Comparison of ENCODE assay signal across 16 mouse cellular contexts in the genomic region with DNA sequence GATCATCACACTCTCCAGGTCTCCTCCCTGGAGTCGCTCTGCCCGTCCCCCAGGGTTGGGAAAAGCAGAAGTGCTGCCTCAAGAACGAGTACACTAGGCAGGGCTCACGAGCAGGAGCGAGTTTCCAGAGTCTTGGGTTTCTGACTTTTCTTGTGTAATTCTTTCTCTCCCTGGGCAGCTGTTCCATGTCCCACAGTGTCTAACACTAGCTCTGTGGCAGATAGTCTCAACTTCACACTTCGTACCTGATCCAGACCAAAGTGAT. TPM values are rescaled to one million over a fixed set of nuclear protein-coding genes. Genes with fewer than 3 reads are reported as not detected.
DNase-seq lines count a peak whose midpoint lies in the region; ATAC-seq and TF ChIP-seq lines count a peak whose summit lies in the region.
"Had no signal": no experiment of that assay in that cellular context is flagged by ENCODE, and none has a peak within 500 bp of the region (broad histone marks: within the 10 kb centered on the region; RNA-seq: fewer than 3 reads in every experiment).

No protein-coding gene starts in this region.

- no peak overlapping the region for H3K9ac ChIP-seq in heart, postnatal 0 days (replicated peaks; ENCODE audit: low read depth, low read length)
- peak overlapping the region; percentile 17; the same call in 1 of the 2 replicates for H3K9ac ChIP-seq in MEL (ENCODE audit: control insufficient read depth, low read depth, low read length, poor library complexity, severe bottlenecking)
- no peak overlapping the region for H3K9ac ChIP-seq in limb, embryonic 14.5 days (ENCODE audit: low read depth, low read length, severe bottlenecking)
- no peak overlapping the region for H3K9ac ChIP-seq in liver, embryonic 12.5 days
- H3K9ac ChIP-seq: hindbrain, embryonic 13.5 days; midbrain, embryonic 15.5 days had no signal

- no peak for ATAC-seq in heart, postnatal 0 days (ENCODE audit: insufficient read depth, low read depth)
- ATAC-seq in granulocyte monocyte progenitor cell, adult 5-6 weeks (replicated peaks; ENCODE audit: poor library complexity, severe bottlenecking) = peak; percentile 87
- no peak for ATAC-seq in limb, embryonic 14.5 days (ENCODE audit: low FRiP score, low read depth)
- no peak for ATAC-seq in liver, embryonic 12.5 days
- ATAC-seq: forebrain, embryonic 16.5 days; midbrain, embryonic 15.5 days had no signal

- peak overlapping the region; percentile 0; the same call in 1 of the 2 replicates for H3K27ac ChIP-seq in heart, postnatal 0 days (ENCODE audit: low read depth)
- H3K27ac ChIP-seq in MEL (ENCODE audit: control insufficient read depth, low read depth, low read length) = no peak overlapping the region
- H3K27ac ChIP-seq in limb, embryonic 14.5 days (replicated peaks; ENCODE audit: low read depth, low read length) = peak overlapping the region; percentile 28; the same call in 1 of the 2 replicates
- H3K27ac ChIP-seq in liver, embryonic 12.5 days = no peak overlapping the region
- H3K27ac ChIP-seq in layer of hippocampus, adult 2 months = no peak overlapping the region
- H3K27ac ChIP-seq: hindbrain, embryonic 13.5 days; midbrain, embryonic 15.5 days had no signal

- no peak for TF ChIP-seq EP300 in heart, postnatal 0 days (IDR thresholded peaks at IDR 0.05; ENCODE audit: low read depth)
- no peak for TF ChIP-seq EP300 in MEL (IDR thresholded peaks at IDR 0.05; ENCODE audit: low read depth in 1 of 2, low read length in 2 of 2)

- H3K27me3 ChIP-seq in heart, postnatal 0 days (ENCODE audit: control insufficient read depth, insufficient read depth, low read length) = no peaks in the 10 kb centered on the region
- H3K27me3 ChIP-seq in MEL (ENCODE audit: control insufficient read depth in 1 of 2, insufficient read depth in 2 of 2, low read length in 2 of 2) = peaks cover 2 to 5% of the 10 kb centered on the region in 2 experiments; a peak in 3 of 4 replicates
- no peaks in the 10 kb centered on the region for H3K27me3 ChIP-seq in limb, embryonic 14.5 days (ENCODE audit: control insufficient read depth, insufficient read depth, low read length)
- H3K27me3 ChIP-seq in liver, embryonic 12.5 days (replicated peaks) = 0 out of 2 replicates have a peak, but pooled peaks cover 7% of the 10 kb centered on the region
- H3K27me3 ChIP-seq: midbrain, embryonic 15.5 days had no signal

- WGBS in heart, postnatal 0 days = 43% methylated on average over 6 of the region's 6 CpGs
- 27% methylated on average over 6 of the region's 6 CpGs for WGBS in limb, embryonic 14.5 days
- 23% methylated on average over 6 of the region's 6 CpGs for WGBS in liver, embryonic 12.5 days (ENCODE audit: insufficient replicate concordance)

- H3K4me2 ChIP-seq in heart, postnatal 0 days (ENCODE audit: low read depth, low read length) = no peak overlapping the region
- no peak overlapping the region for H3K4me2 ChIP-seq in limb, embryonic 14.5 days (replicated peaks; ENCODE audit: low read depth, low read length, severe bottlenecking)
- no peak overlapping the region for H3K4me2 ChIP-seq in liver, embryonic 12.5 days
- H3K4me2 ChIP-seq: hindbrain, embryonic 13.5 days; midbrain, embryonic 15.5 days had no signal

- 0 out of 2 replicates have a peak, but pooled peaks cover 10% of the 10 kb centered on the region for H3K4me1 ChIP-seq in heart, postnatal 0 days (ENCODE audit: control insufficient read depth, insufficient read depth)
- H3K4me1 ChIP-seq in MEL (ENCODE audit: control insufficient read depth in 1 of 2, insufficient read depth in 2 of 2, low read length in 2 of 2) = peaks cover 0 to 4% of the 10 kb centered on the region in 2 experiments; a peak in 2 of 4 replicates
- H3K4me1 ChIP-seq in limb, embryonic 14.5 days (ENCODE audit: control insufficient read depth, insufficient read depth, low read length) = peaks cover 5% of the 10 kb centered on the region; the same call in 1 of the 2 replicates
- H3K4me1 ChIP-seq in liver, embryonic 12.5 days = no peaks in the 10 kb centered on the region
- H3K4me1 ChIP-seq: midbrain, embryonic 15.5 days had no signal

- no peaks in the 10 kb centered on the region for H3K9me3 ChIP-seq in heart, postnatal 0 days (replicated peaks; ENCODE audit: control insufficient read depth, low read length)
- H3K9me3 ChIP-seq in MEL (replicated peaks; ENCODE audit: insufficient read depth, low read length) = no peaks in the 10 kb centered on the region
- no peaks in the 10 kb centered on the region for H3K9me3 ChIP-seq in limb, embryonic 14.5 days (ENCODE audit: control insufficient read depth, low read length)
- H3K9me3 ChIP-seq in liver, embryonic 12.5 days (replicated peaks) = no peaks in the 10 kb centered on the region
- H3K9me3 ChIP-seq: hindbrain, embryonic 13.5 days; midbrain, embryonic 15.5 days had no signal

- no peaks in the 10 kb centered on the region for H3K79me2 ChIP-seq in MEL (ENCODE audit: control insufficient read depth, insufficient read depth, low read length, poor library complexity)

- TF ChIP-seq POLR2A in MEL (IDR thresholded peaks at IDR 0.05; ENCODE audit: control insufficient read depth in 1 of 2, insufficient read depth in 1 of 2, low read depth in 1 of 2, low read length in 2 of 2, poor library complexity in 1 of 2) = no peak
- TF ChIP-seq POLR2A in limb, embryonic 14.5 days (IDR thresholded peaks at IDR 0.05; ENCODE audit: borderline replicate concordance, extremely low read depth, insufficient read depth, insufficient read length) = no peak

- no peak for DNase-seq in heart, postnatal 0 days (ENCODE audit: low spot score)
- no peak for DNase-seq in heart, postnatal 4 days
- peak; percentile 43 for DNase-seq in MEL (ENCODE audit: low read depth, low spot score)
- DNase-seq in limb, embryonic 14.5 days (ENCODE audit: low spot score) = no peak
- DNase-seq in cerebellum, adult 18-20 months = no peak
- no peak for DNase-seq in layer of hippocampus, adult 2 months (ENCODE audit: low spot score in 2 of 2)
- DNase-seq: cerebellum, adult 11 months; kidney, adult 2 months; layer of hippocampus, postnatal 36 days; liver; right cerebral cortex, postnatal 14 days had no signal

- no peak for TF ChIP-seq CTCF in heart, postnatal 0 days (IDR thresholded peaks at IDR 0.05; ENCODE audit: low read depth)
- no peak for TF ChIP-seq CTCF in MEL (IDR thresholded peaks at IDR 0.05 in 2 of 3, conservative IDR thresholded peaks at IDR 0.05 in 1 of 3; ENCODE audit: control insufficient read depth in 1 of 3, insufficient read depth in 1 of 3, low read depth in 2 of 3, low read length in 3 of 3, poor library complexity in 1 of 3, severe bottlenecking in 1 of 3)
- TF ChIP-seq CTCF in layer of hippocampus, adult 2 months (conservative IDR thresholded peaks at IDR 0.05) = no peak

- H3K36me3 ChIP-seq in heart, postnatal 0 days (replicated peaks; ENCODE audit: control insufficient read depth, insufficient read depth, low read length) = no peaks in the 10 kb centered on the region
- H3K36me3 ChIP-seq in MEL (ENCODE audit: control insufficient read depth in 1 of 2, insufficient read depth in 2 of 2, low read length in 2 of 2) = peaks cover 0 to 2% of the 10 kb centered on the region in 2 experiments; a peak in 1 of 4 replicates
- no peaks in the 10 kb centered on the region for H3K36me3 ChIP-seq in limb, embryonic 14.5 days (ENCODE audit: control insufficient read depth, insufficient read depth, low read length)
- H3K36me3 ChIP-seq in liver, embryonic 12.5 days = no peaks in the 10 kb centered on the region
- H3K36me3 ChIP-seq: midbrain, embryonic 15.5 days had no signal

- no peak for TF ChIP-seq RAD21 in MEL (IDR thresholded peaks at IDR 0.05; ENCODE audit: low read depth, low read length)

- no peak overlapping the region for H3K4me3 ChIP-seq in heart, postnatal 0 days (ENCODE audit: low read depth, low read length)
- peak overlapping the region in 1 of 2 experiments; percentile 35; a peak in 2 of 4 replicates for H3K4me3 ChIP-seq in MEL (ENCODE audit: control insufficient read depth in 1 of 2, insufficient read depth in 1 of 2, low read depth in 2 of 2, low read length in 2 of 2)
- H3K4me3 ChIP-seq in limb, embryonic 14.5 days (replicated peaks; ENCODE audit: low read length) = no peak overlapping the region
- no peak overlapping the region for H3K4me3 ChIP-seq in liver, embryonic 12.5 days
- H3K4me3 ChIP-seq in layer of hippocampus, adult 2 months = no peak overlapping the region
- H3K4me3 ChIP-seq: hindbrain, embryonic 13.5 days; midbrain, embryonic 15.5 days had no signal

RNA-seq across cellular contexts. Expression of gene Actg2, which starts 0.7 kb away (rescaled TPM):
- 15.0 and 831 TPM in 2 replicates for total RNA-seq in heart, postnatal 0 days (2014; rRNA removed; ENCODE audit: low replicate concordance)
- 7.0 and 9.9 TPM in 2 replicates for polyA plus RNA-seq in heart, postnatal 0 days (2015; fragmentation: Nextera tagmentation; extraction: Ambion mirVana)
- 10 to 100 TPM; 10.4 to 13.7 TPM for total RNA-seq in heart, postnatal 4 days (2021)
- total RNA-seq in MEL (2012; rRNA removed) = 0.27 TPM in 1 of 2 replicates, not detected in the other
- under 1 TPM in 1 of 2 experiments, not detected in 1; 0.07 TPM for polyA plus RNA-seq in MEL (2012; ENCODE audit: insufficient read depth in 1 of 2, insufficient read length in 2 of 2, low read depth in 1 of 2, low replicate concordance in 2 of 2, missing spikeins in 1 of 2)
- total RNA-seq in granulocyte monocyte progenitor cell, adult 5-6 weeks (2014; fragmentation: Nextera tagmentation) = not detected in 2 replicates
- not detected in 2 replicates for total RNA-seq in granulocyte monocyte progenitor cell, adult 5-6 weeks (2017)
- 5.1 and 5.3 TPM in 2 replicates for polyA plus RNA-seq in limb, embryonic 14.5 days (2012; rRNA removed)
- 5.5 and 5.6 TPM in 2 replicates for polyA plus RNA-seq in limb, embryonic 14.5 days (2014; fragmentation: Nextera tagmentation; extraction: Ambion mirVana)
- 5.7 and 6.7 TPM in 2 replicates for polyA plus RNA-seq in liver, embryonic 12.5 days (2016; fragmentation: Nextera tagmentation; extraction: Ambion mirVana)
- total RNA-seq in layer of hippocampus, adult 2 months (2021) = not detected
- total RNA-seq: layer of hippocampus, postnatal 36 days had no signal

RNA-seq across cellular contexts. Expression of gene Dguok, which starts 30.0 kb away (rescaled TPM):
- 21.4 and 25.2 TPM in 2 replicates for total RNA-seq in heart, postnatal 0 days (2014; rRNA removed; ENCODE audit: low replicate concordance)
- polyA plus RNA-seq in heart, postnatal 0 days (2015; fragmentation: Nextera tagmentation; extraction: Ambion mirVana) = 51.7 and 58.4 TPM in 2 replicates
- 10 to 100 TPM; 24.4 to 25.6 TPM for total RNA-seq in heart, postnatal 4 days (2021)
- 12.6 and 13.4 TPM in 2 replicates for total RNA-seq in MEL (2012; rRNA removed)
- 10 to 100 TPM in 1 of 2 experiments, not detected in 1; 21.0 TPM for polyA plus RNA-seq in MEL (2012; ENCODE audit: insufficient read depth in 1 of 2, insufficient read length in 2 of 2, low read depth in 1 of 2, low replicate concordance in 2 of 2, missing spikeins in 1 of 2)
- 28.1 and 49.2 TPM in 2 replicates for total RNA-seq in granulocyte monocyte progenitor cell, adult 5-6 weeks (2014; fragmentation: Nextera tagmentation)
- 19.6 and 29.3 TPM in 2 replicates for total RNA-seq in granulocyte monocyte progenitor cell, adult 5-6 weeks (2017)
- 89.0 and 104 TPM in 2 replicates for polyA plus RNA-seq in limb, embryonic 14.5 days (2012; rRNA removed)
- 77.0 and 87.0 TPM in 2 replicates for polyA plus RNA-seq in limb, embryonic 14.5 days (2014; fragmentation: Nextera tagmentation; extraction: Ambion mirVana)
- polyA plus RNA-seq in liver, embryonic 12.5 days (2016; fragmentation: Nextera tagmentation; extraction: Ambion mirVana) = 28.2 and 30.4 TPM in 2 replicates
- 10 to 100 TPM; 36.8 to 38.6 TPM for total RNA-seq in layer of hippocampus, adult 2 months (2021)

RNA-seq across cellular contexts. Expression of gene Stambp, which starts 35.8 kb away (rescaled TPM):
- 1.2 and 1.5 TPM in 2 replicates for total RNA-seq in heart, postnatal 0 days (2014; rRNA removed; ENCODE audit: low replicate concordance)
- polyA plus RNA-seq in heart, postnatal 0 days (2015; fragmentation: Nextera tagmentation; extraction: Ambion mirVana) = 22.9 and 24.6 TPM in 2 replicates
- total RNA-seq in heart, postnatal 4 days (2021) = 10 to 100 TPM; 16.0 to 18.4 TPM
- 4.0 and 4.8 TPM in 2 replicates for total RNA-seq in MEL (2012; rRNA removed)
- 10 to 100 TPM in 1 of 2 experiments, not detected in 1; 18.3 TPM for polyA plus RNA-seq in MEL (2012; ENCODE audit: insufficient read depth in 1 of 2, insufficient read length in 2 of 2, low read depth in 1 of 2, low replicate concordance in 2 of 2, missing spikeins in 1 of 2)
- total RNA-seq in granulocyte monocyte progenitor cell, adult 5-6 weeks (2014; fragmentation: Nextera tagmentation) = 23.0 and 44.8 TPM in 2 replicates
- total RNA-seq in granulocyte monocyte progenitor cell, adult 5-6 weeks (2017) = 5.0 and 9.7 TPM in 2 replicates
- polyA plus RNA-seq in limb, embryonic 14.5 days (2012; rRNA removed) = 20.3 and 21.3 TPM in 2 replicates
- 27.9 and 30.2 TPM in 2 replicates for polyA plus RNA-seq in limb, embryonic 14.5 days (2014; fragmentation: Nextera tagmentation; extraction: Ambion mirVana)
- 11.7 and 13.4 TPM in 2 replicates for polyA plus RNA-seq in liver, embryonic 12.5 days (2016; fragmentation: Nextera tagmentation; extraction: Ambion mirVana)
- total RNA-seq in layer of hippocampus, adult 2 months (2021) = 10 to 100 TPM; 33.0 to 35.5 TPM

Comparison
In these comparisons a context has a peak if more than half of its experiments do, and no peak if none do; other contexts are left out.
1. H3K27ac ChIP-seq: peak in heart, postnatal 0 days (single experiment) and limb, embryonic 14.5 days (single experiment); none in MEL (single experiment), liver, embryonic 12.5 days (single experiment) and layer of hippocampus, adult 2 months (single experiment).